Mouse (Mus musculus) small intestine, adult 2 months (tissue): ENCODE results near the gene Zfp763.

ENCODE experiments used
- CTCF ChIP-seq: fragments of 200-500 bp; IDR thresholded peaks from 2 replicates; pipeline ENCODE4 v1.5.1; 2012; ENCODE audit warnings: low read depth, mild to moderate bottlenecking, control low read depth, inconsistent platforms, low read length, moderate library complexity, mixed read lengths; ENCODE audit not compliant: insufficient replicate concordance, insufficient read length; ENCODE audit errors: extremely low read depth
- POLR2A ChIP-seq: fragments of 200-500 bp; IDR thresholded peaks from 2 replicates; pipeline ENCODE4 v1.6.1; 2012; ENCODE audit warnings: low read depth, mild to moderate bottlenecking, control low read depth, inconsistent platforms, low read length, moderate library complexity

- no peak for TF ChIP-seq POLR2A
- no peak for TF ChIP-seq CTCF
Measured at GRCm38 (mm10) chr17:33063001-33063400, 29.8 kb upstream of the Zfp763 start.
